Mouse (Mus musculus) kidney, postnatal 0 days (tissue): ENCODE measurements at regions not wholly inside any gene's neighbourhood (a gene's known extent, or its start where the extent isn't known, plus 50 kb on each side); places are given as distances from the start of the nearest gene placed in this dataset.

Experiments used
- ATAC-seq: fragments of 200-750 bp; cut with Nextera tagmentation; replicated peaks from 2 replicates; pipeline ENCODE4 v1.8.0; 2017; ENCODE audit warnings: low read depth, moderate number of reproducible peaks, moderate TSS enrichment, moderate library complexity; ENCODE audit not compliant: low FRiP score
- DNase-seq: peaks from one replicate; pipeline ENCODE4 v3.0.0-alpha.2; 2016; ENCODE audit warnings: low spot score
- H3K27ac ChIP-seq: fragments of 300-500 bp; sonication (generic); 2 replicates; pipeline ENCODE4 v1.5.1; 2014; ENCODE audit warnings: mild to moderate bottlenecking
- H3K27me3 ChIP-seq: fragments of 300-500 bp; sonication (generic); 2 replicates; pipeline ENCODE4 v1.6.1; 2014; ENCODE audit warnings: low read length, mixed read lengths; ENCODE audit not compliant: insufficient read depth
- H3K36me3 ChIP-seq: fragments of 300-500 bp; sonication (generic); 2 replicates; pipeline ENCODE4 v1.6.1; 2014; ENCODE audit warnings: low read length, mixed read lengths; ENCODE audit not compliant: insufficient read depth
- H3K4me1 ChIP-seq: fragments of 300-500 bp; sonication (generic); replicated peaks from 2 replicates; pipeline ENCODE4 v1.6.1; 2014; ENCODE audit warnings: antibody characterized with exemption, low read length, mixed read lengths; ENCODE audit not compliant: insufficient read depth
- H3K4me2 ChIP-seq: fragments of 300-500 bp; sonication (generic); 2 replicates; pipeline ENCODE4 v1.6.1; 2014; ENCODE audit warnings: mild to moderate bottlenecking, low read length, moderate library complexity, mixed read lengths
- H3K4me3 ChIP-seq: fragments of 300-500 bp; sonication (generic); replicated peaks from 2 replicates; pipeline ENCODE4 v1.5.1; 2014; ENCODE audit warnings: low read depth, low read length
- H3K9ac ChIP-seq: fragments of 300-500 bp; sonication (generic); 2 replicates; pipeline ENCODE4 v1.6.1; 2014; ENCODE audit warnings: low read depth, low read length
- H3K9me3 ChIP-seq: fragments of 300-500 bp; sonication (generic); replicated peaks from 2 replicates; pipeline ENCODE4 v1.6.1; 2016; ENCODE audit warnings: low read length, inconsistent platforms, mixed read lengths
- CTCF ChIP-seq: IDR thresholded peaks from 2 replicates; pipeline ENCODE4 v1.5.1; 2016; ENCODE audit warnings: antibody characterized with exemption, low read depth, mild to moderate bottlenecking, moderate library complexity
- WGBS: fragments of 180-500 bp; shearing (Covaris S2); extraction: QIAGEN DNeasy Blood & Tissue Kit; methylation state at CpG from one replicate; pipeline ENCODE4 v1.1.7; 2014; 5-methylcytosine and 5-hydroxymethylcytosine counted together

GRCm38 (mm10) chr17:4331650-4332049, 635.6 kb upstream of the Nox3 start:
- DNase-seq (no peak), ATAC-seq (no peak)
- Histone ChIP-seq H3K4me1 (no peaks in the 10 kb centered on the region), H3K9ac (no peak overlapping the region), H3K9me3 (no peaks in the 10 kb centered on the region), H3K4me2 (no peak overlapping the region), H3K4me3 (no peak overlapping the region), H3K36me3 (no peaks in the 10 kb centered on the region), H3K27ac (no peak overlapping the region), H3K27me3 (no peaks in the 10 kb centered on the region)
- no peak for TF ChIP-seq CTCF
- WGBS: 39% methylated on average over 9 of the region's 9 CpGs

GRCm38 (mm10) chr17:4333091-4333490, 637.0 kb upstream of the Nox3 start:
- ATAC-seq: no peak
- H3K9ac ChIP-seq: no peak overlapping the region
- H3K4me1 ChIP-seq: no peaks in the 10 kb centered on the region
- no peaks in the 10 kb centered on the region for H3K36me3 ChIP-seq
- DNase-seq: no peak
- TF ChIP-seq CTCF: no peak
- H3K4me2 ChIP-seq: no peak overlapping the region
- 90% methylated on average over 4 of the region's 4 CpGs for WGBS
- no peaks in the 10 kb centered on the region for H3K27me3 ChIP-seq
- no peaks in the 10 kb centered on the region for H3K9me3 ChIP-seq
- no peak overlapping the region for H3K27ac ChIP-seq
- H3K4me3 ChIP-seq: no peak overlapping the region

GRCm38 (mm10) chr17:4353018-4353417, 641.1 kb upstream of the Arid1b start:
- H3K4me3 ChIP-seq: no peak overlapping the region
- ATAC-seq (no peak), DNase-seq (no peak)
- no peaks in the 10 kb centered on the region for H3K4me1 ChIP-seq
- H3K36me3 ChIP-seq: no peaks in the 10 kb centered on the region
- H3K9me3 ChIP-seq: no peaks in the 10 kb centered on the region
- no peaks in the 10 kb centered on the region for H3K27me3 ChIP-seq
- H3K27ac ChIP-seq: no peak overlapping the region
- 33% methylated on average over 1 of the region's 1 CpGs for WGBS
- no peak overlapping the region for H3K4me2 ChIP-seq
- no peak overlapping the region for H3K9ac ChIP-seq
- no peak for TF ChIP-seq CTCF

- DNase-seq (no peak), ATAC-seq (no peak)
- H3K27me3 ChIP-seq: no peaks in the 10 kb centered on the region
- H3K36me3 ChIP-seq: no peaks in the 10 kb centered on the region
- no peak overlapping the region for H3K4me3 ChIP-seq
- no peaks in the 10 kb centered on the region for H3K4me1 ChIP-seq
- H3K9me3 ChIP-seq: no peaks in the 10 kb centered on the region
- TF ChIP-seq CTCF: no peak
- WGBS: 79% methylated on average over 5 of the region's 5 CpGs
- H3K9ac ChIP-seq: no peak overlapping the region
- no peak overlapping the region for H3K27ac ChIP-seq
- H3K4me2 ChIP-seq: no peak overlapping the region
Observed at GRCm38 (mm10) chr17:4355506-4356218, 638.5 kb upstream of the Arid1b start.

GRCm38 (mm10) chr17:4360413-4361320, 633.5 kb upstream of the Arid1b start:
- Histone ChIP-seq H3K36me3 (no peaks in the 10 kb centered on the region), H3K4me2 (no peak overlapping the region), H3K9ac (no peak overlapping the region), H3K9me3 (no peaks in the 10 kb centered on the region), H3K4me3 (no peak overlapping the region), H3K27ac (no peak overlapping the region), H3K4me1 (no peaks in the 10 kb centered on the region), H3K27me3 (no peaks in the 10 kb centered on the region)
- TF ChIP-seq CTCF: no peak
- WGBS: 64% methylated on average over 4 of the region's 4 CpGs
- ATAC-seq: no peak
- no peak for DNase-seq

GRCm38 (mm10) chr17:4365811-4366210, 628.3 kb upstream of the Arid1b start:
- Histone ChIP-seq H3K4me1 (no peaks in the 10 kb centered on the region), H3K27me3 (no peaks in the 10 kb centered on the region), H3K36me3 (no peaks in the 10 kb centered on the region), H3K4me3 (no peak overlapping the region), H3K27ac (no peak overlapping the region), H3K9ac (no peak overlapping the region), H3K4me2 (no peak overlapping the region), H3K9me3 (no peaks in the 10 kb centered on the region)
- TF ChIP-seq CTCF: no peak
- no peak for ATAC-seq
- no peak for DNase-seq
